Mouse (Mus musculus): ENCODE measurements around the gene Bmp2k.
A peak's percentile ranks its signal among the peaks of the same experiment; 100 is the strongest.

Gene Bmp2k

DNA sequence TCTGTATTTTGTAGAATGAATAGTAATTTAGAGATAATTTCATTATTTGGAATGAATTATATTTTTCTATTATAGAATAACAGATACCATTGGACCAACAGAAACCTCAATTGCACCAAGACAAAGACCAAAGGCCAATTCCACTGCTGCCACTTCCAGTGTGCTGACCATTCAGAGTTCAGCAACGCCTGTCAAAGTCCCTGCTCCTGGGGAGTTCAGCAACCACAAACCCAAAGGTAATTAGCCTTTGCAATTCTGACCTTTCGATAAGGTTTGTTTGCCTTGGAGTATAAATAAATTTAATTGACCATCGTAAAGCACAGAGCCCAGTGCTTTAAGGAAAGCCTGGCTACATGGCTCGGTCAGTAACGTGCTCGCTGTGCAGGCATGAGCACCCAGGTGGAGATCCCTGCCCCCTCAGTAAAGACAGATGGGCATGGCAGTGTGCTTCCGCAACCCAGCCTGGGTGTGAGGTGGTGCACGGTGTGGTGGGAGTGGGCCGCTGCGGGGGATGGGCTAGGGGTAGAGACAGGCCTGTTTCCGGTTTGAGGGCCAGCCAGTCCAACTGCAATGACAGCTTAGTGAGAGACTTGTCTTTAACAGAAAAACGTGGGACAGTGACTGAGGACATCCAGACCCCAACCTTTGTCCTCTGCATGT is 59.4 kb downstream of the Bmp2k start:
- no peak for DNase-seq

DNA sequence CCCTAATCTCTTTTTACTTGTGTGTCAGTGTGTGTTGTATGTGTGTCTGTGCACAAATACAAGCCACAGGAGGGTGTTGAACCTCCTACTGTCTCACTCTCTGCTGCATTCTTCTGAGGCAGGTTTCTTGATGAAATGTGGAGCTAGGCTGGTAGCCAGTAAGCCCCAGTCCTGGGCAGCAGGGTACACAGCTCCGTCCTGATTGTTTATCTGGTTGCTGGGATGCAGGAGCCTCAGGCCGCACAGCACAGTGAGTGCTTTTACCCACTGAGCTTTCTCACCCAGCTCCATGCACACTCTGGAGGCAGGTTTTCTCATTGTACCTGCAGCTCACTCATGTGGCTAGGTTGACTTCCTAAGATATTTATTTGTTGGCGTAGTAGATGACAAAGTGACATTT is 63.4 kb downstream of the Bmp2k start:
- no peak for DNase-seq

DNA sequence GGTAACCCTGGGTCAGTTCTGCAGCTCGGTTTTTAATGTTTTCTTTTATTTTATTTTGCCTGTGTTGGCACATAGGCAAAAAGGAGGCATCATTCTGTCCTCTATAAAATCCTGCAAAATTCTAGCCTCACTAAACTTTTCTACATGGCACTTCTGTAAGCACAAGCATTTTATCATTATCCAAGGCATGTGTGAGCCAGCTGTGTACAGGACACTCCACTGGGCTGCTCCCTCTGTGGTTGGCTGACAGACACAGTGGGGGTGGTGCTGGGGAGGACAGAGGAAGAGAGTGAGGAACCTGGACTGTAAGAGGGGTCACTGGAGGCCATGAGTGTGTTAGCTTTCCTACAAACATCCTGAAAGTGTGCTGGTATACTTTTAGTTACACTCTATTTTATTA is 64.6 kb downstream of the Bmp2k start:
- no peak for DNase-seq

DNA sequence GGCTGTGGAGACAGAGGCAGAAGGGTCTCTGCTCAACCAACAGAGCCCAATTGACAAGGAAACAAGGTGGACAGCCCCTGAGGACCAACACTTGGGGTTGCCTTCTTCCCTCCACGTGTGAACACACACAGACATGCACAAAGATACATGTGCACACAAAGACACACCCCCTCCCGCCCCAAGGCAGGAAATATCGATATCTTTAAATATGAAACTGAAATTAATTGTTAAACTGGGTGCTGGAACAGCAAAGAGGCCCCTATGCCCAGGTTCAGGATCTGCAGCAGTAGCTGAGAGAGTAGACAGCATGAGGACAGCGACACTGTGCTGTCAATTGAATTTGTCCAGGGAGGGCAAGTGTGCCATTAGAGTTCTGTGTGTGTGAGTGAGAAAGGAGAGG is 68.3 kb downstream of the Bmp2k start:
- no peak for DNase-seq

DNA sequence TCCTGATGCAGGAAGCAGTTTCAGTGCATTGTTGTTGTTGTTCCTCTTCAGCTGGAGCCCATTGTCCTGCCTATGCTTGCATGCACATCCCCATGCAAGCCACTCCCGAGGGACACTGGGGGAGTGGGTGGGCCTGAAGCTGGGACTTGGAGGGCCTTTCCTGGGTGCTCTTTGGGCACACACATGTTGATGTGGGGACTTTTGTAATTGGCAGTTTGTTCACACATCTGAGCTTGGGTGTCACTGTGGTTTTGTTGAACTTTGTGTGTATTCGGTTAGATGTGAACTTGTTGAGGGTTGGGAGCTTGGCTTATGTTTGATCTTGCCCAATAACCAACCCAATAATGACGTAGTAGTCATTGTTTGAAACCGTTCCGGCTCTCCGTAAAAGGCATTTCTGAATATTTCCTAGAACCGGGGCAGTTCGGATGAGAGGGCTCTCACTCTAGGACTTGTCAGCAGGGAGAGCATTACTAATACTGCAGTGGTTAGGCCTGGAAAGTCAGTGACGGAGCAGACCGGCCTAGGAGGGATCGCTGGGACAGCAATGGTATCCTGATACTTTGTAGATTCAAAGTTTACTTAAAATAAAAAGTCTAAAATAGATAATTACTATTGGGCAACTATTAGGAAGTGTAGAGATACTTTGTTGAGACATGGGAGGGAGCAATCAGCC is 78.1 kb downstream of the Bmp2k start:
- no peak for DNase-seq

DNA sequence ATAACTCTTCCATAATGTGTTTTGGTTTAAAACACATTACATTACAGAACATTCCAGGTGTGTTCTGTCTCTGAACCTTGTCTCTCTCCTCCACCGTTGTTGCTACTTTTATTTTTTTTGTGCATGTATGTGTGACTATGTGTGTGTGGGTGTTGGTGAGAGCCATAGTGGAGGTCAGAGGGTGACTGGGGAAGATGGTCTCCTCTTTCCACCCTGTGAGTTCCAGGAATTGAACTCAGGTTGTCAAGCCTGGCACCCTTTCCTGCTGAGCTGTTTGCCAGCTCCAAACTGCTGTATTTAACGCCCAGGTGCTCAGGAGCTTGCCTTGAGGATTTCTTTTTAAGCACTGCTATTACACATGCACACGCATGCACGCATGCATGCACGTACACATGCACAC is 78.7 kb downstream of the Bmp2k start:
- DNase-seq: no peak

DNA sequence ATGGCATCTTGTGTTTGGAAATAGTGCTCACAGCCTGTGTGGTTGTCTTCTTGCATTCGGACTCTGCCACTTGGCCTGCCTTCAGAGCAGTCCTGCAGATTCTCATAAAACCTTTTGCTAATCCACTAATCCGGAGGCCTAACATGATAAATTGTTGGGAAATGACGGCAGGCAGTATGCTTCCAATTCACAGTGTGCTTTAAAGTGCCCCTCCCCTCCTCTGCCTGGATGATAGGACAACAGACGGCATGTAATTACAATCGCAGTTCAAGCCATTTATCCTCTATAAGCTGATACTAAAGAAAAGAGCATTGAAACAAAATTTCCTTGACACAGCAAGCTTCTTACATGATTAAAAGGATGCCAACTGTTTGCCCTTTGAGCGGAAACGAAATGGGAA is 80.2 kb downstream of the Bmp2k start:
- no peak for DNase-seq

DNA sequence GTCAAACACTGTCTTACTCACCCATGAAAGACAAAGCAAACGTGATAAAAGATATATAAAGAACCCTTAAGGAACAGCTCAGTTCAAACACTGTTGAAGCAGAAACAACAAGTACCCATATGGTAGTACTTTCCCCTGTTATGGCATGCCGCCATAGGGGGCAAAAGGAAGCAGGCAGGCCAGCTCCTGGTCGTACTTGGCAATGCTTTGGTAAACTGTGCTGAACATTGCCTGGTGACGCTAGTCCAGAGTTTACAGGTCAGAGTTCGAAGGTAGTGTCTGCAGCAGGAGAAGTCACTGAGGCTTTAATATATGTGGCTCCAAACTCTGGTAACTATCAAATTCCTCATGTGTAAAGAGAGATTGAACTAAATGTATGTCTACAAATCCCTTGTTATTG is 81.2 kb downstream of the Bmp2k start:
- no peak for DNase-seq

DNA sequence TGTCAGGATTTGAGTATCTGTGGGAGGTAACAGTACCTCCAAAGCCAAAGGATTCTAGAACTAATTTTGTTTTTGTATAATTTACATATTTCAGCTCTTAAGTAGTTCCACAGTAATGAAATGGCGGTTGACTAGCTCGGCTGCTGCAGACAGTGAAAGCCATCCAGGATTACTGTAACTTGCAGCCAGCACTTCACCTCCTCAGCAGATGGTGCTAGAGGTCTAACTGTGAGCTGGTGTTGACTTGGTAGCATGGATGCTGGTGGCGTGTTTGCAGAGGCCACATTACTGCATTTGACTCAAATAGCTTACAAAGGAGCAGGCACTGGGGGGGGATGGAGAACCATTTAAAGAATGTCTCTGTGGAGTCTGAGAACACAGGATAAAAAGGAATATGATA is 84.0 kb downstream of the Bmp2k start:
- peak; percentile 46 for DNase-seq

DNA sequence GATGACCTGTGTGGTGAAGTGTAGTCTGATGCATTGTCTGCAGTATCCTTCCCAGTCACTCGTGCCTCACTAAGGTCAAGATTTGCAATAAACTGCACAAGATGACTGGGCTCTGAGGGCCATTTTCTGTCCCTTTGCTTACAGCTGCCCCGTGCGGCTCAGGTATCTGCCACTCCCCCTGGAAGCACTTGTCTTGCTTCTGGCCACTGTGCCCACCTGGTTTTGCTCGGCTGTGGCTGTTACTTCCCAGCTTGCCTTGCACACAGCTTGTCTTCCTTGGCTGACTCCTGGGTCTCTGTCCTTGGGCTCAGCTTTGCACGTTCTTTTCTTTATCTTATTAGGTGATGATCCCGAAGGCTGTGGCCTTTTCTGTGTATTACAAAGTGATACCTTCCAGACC is 86.2 kb downstream of the Bmp2k start:
- no peak for DNase-seq

DNA sequence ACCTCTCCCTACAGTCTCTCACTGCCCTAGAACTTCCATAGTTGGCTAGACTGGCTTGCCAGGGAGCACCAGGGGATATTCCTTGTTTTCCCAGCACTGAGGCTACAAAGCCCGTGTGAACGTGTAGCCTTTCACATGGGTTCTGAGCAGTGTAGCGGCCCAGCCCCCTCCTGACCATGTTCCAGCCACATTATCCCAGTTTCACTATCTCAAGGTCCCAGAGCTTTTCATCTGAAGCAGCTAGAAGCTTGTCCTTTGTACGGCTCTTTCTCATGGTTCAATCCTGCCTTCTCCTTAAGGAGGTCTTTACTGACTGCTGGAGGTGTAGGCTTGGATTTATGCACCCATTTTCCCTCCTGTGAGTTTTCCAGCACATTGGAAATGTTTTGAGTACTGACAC is 87.1 kb downstream of the Bmp2k start:
- DNase-seq: no peak

DNA sequence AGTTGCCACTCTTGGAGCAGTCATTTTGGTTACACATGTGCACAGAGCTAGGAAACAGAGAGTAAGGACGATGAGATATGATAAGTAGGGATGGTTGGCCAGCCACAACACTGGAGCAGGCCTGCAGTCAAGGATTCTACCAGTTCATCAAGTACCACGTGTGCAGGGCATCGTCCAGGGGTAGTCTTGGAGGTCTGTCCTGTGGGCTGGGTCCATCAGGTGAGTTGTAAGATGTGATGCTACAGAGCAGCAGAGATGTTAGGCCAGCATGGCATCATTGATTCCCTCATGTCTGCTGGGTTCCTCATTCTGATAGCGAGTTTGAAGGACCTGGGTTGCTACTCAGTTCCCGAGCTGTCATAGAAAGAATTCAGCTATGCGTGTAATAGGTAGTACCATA is 87.6 kb downstream of the Bmp2k start:
- DNase-seq: no peak

DNA sequence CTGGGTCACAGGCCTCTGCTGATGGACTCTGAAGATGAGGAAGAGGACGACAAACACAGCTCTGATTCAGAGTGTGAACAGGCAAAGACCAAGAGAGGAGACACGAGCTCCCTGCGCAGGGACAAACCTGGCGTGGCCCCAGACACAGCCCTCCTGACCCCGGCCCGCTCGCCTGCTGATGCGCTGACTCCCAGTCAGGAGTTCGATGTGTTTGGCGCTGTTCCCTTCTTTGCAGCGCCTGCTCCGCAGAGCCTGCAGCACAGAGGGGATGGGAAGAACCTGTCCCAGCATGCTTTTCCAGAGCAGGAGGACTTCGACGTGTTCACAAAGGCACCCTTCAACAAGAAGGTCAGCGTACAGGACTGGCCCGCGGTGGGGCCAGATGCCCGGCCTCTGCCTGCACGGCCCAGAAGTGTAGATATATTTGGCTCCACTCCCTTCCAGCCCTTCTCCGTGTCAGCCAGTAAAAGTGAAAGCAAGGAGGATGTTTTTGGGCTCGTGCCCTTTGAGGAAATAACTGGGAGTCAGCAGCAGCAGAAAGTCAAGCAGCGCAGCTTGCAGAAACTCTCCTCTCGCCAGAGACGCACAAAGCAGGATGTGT is 89.6 kb downstream of the Bmp2k start:
- DNase-seq: no peak

DNA sequence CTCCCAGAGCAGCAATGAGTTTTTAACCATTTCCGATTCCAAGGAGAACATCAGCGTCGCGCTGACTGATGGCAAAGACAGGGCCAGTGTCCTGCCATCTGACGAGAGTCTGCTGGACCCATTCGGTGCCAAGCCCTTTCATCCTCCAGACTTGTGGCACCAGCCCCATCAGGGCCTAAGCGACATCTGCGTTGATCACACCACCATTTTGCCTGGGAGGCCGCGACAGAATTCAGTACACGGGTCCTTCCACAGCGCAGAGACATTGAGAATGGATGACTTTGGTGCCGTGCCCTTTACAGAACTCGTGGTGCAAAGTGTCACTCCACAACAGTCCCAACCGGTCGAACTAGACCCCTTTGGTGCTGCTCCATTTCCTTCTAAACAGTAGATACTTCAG is 90.3 kb downstream of the Bmp2k start:
- no peak for DNase-seq

DNA sequence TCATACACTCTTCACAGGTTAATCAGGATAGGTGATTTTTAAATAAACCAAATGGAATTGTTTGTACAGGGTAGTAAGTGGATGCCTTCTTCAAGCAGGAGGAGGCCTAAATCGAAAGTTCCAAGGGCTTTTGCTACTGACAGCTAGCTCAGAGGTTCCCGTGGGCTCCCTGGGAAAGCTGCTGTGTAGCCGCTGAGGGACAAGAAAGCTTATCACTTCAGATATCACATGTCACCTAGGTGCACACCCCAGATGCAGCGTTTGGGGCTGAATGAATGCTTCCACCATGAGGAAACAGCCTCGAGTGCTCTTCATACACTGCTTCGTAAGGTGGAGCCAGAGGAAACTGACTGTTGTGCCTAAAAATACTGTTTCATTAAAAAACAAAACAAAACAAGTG is 90.7 kb downstream of the Bmp2k start:
- DNase-seq: no peak

DNA sequence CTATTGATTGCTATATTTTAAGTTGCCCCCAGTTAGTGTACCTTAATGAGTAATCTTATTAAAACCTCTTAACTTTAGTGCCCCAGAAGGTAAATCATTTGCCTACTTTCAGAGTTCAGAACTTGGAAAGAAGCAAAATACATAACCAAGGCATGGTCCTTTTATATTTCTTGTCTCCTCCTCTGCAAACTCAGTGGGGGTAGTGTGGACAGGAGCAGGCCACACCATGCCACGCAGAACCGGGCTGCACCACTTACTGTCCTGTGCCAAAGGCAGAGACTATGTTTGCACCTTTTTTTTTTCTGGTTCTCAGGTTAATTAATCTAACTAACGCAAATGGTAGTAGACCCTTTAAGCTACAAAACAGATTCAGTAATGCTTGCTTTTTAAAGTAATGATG is 91.9 kb downstream of the Bmp2k start:
- no peak for DNase-seq

DNA sequence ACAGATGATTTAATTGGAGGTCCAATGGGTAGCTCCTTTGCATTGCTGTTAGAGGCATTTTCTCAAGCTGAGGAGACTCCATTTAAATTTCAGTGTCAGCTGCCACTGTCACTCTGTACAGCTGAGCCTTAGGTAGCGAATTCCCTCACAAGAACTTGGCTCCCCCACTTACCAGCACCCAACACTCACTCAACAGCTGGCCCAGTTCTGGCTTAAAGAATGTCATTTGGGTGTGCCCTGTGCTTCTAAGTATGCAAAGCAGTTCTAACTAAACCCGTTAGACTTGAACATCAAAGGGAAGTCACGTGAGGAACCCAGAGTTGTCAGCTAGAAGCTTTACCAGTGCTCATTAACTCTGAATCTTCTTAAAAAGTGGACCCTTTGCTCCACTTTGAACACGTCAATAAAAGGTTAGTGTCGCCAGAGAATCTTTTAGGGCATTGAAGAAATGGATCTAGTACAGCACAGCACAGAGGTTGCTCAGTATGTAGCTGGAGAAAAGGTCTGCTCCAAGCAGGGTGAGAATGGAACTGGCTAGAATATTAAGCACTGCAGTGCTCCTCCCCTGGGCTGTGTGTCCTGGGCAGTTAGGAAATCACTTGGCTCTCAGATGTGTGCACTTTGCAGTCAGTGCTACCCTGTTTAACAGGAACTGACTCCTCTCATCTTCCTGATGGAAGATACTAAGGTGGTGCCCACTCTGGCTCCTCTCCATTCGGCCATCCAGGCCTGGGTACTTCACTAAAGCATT is 92.7 kb downstream of the Bmp2k start:
- DNase-seq: no peak

DNA sequence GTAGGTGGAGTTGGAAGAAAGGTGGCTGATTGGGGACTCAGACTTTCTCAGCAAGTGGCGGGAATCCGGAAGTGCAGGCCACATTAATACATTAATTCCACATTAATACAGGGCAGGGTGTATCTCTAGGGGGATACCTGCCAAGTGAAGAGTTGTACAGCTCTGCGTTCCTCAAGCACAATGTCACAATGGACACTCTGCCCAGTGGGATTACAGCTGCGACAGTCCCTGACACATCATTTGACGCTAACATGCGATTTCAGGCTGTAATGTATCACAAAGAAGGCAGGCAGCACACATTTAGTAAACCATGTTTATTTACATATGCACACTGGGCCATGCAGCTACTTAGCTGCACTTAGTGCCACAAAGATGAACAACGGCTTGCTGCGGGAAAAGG is 95.5 kb downstream of the Bmp2k start:
- DNase-seq: no peak

DNA sequence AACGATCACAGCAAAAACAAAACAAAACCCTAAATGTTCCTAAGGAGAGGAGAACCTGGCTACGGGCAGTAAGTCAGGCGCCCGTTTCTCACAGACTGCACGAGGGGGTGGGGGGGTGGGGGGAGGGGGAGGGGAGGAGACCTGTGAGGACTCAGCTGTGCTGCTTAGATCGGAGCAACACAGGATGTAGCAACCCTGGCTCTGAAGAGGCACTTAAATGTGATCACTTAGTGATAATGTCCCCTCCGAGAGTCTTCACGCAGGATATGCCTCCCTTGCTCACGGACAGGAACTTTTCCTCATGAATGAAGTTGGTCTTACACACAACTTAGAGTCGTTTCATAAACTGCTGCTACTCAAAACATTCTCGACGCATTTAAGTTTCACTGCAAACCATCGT is 97.8 kb downstream of the Bmp2k start:
- DNase-seq: no peak

DNA sequence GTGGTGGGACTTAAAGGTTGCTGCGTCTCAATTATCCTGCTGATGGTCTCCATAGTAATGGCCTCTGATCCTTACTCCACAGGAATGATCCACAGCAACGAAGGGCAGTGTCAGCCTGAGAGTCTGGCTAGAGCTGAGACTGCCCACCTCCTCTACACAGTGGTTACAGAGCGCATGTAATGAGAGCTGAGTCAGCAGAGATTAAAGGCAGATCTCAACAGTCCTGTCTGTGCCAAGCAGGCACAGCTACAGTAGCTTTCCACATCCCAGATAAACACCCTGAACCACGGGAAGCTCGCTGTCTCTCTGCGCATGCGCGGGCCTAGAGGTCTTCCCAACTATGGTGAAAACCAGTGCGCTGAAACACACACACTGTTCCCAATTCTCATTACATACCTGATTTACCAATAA is 100.1 kb downstream of the Bmp2k start:
- DNase-seq: no peak

DNA sequence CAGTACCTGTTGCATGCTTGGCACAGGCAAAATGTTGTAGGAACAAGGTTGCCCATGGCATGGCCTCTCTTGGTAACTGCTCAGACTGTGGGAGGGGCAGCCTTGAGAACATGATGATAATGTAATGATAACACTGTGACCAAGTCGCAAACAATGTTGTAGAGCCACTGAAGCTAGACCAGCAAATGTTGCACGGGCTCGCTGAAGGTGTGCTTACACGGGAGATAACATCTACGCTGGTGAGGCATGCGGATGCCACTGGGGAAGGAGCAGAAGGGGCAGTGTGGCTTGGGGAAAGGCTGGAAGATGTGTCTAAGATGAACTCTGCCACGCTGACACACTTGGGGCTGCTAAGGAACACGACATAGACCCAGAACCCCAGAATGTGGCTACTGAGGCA is 102.5 kb downstream of the Bmp2k start:
- DNase-seq: no peak

DNA sequence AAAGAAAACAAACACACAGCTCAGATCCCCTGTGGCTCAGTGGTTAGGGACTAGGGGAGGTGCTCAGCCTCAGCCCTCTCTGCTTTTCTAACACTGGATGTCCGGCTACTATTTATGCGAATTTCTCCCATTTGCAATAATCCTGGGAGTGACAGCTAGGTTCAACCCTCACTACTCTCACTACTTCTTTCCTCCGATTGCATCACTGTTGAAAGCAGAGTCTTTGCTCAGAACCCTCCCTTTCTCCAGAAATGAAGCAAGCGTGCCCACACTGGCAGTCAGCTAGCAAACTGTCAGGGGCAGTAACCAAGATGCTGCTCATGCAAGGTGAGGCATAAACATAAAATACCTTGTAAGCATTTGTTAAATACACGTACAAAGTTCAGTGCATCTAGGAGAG is 110.8 kb downstream of the Bmp2k start:
- no peak for DNase-seq

DNA sequence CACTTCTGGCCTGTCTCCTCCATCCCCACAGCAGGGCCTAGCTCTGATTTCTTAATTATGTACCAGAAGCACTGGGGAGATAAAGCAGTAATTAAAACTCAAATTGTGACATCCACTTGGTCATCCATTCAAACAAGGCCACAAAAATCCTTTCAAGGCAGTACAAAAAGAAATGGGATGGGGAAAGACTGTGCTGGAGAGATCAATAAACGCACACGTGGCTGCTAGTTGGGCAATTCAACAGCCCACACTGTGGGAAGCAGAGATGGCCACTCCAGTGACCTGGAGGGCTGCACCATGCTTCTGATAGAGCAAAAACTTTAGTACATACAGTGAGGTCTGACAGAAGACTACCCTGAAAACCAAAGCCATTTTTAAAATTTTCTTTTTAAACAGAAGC is 112.6 kb downstream of the Bmp2k start:
- DNase-seq: no peak

DNA sequence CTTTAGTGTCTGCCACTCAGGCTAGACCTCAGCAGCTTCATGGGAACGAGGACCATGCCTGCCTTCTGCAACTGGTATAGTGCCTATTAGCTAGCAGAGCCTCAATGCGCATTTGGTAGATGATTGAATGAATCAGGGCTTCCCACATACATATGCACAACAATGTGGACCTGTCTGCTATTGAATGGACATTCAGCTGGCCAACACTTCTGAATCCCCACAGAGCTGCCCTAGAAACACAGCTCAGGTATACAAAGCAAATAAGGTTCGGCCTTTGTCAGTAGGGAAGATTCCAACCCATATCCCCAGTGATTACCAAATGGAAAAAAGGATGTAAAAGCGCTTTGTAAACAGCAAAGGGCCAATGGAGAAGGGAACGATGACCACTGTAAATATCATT is 113.2 kb downstream of the Bmp2k start:
- DNase-seq: peak; percentile 49
